Mouse (Mus musculus) adrenal gland, postnatal 14 days (tissue): Measurements from ENCODE around the gene Zscan10. TPM values are rescaled to one million over a fixed set of nuclear protein-coding genes. Genes with fewer than 3 reads are reported as not detected.

Experiments
- DNase-seq: peaks from one replicate; pipeline ENCODE4 v3.0.0; 2021; ENCODE audit warnings: mixed read lengths
- total RNA-seq: library from RNA; stranded (reverse); gene quantifications from 2 replicates; pipeline ENCODE4 v1.2.3, GENCODE M21; 2021

Zscan10 gene
- total RNA-seq, 1 experiment from 2014 or later, result not detected

DNA sequence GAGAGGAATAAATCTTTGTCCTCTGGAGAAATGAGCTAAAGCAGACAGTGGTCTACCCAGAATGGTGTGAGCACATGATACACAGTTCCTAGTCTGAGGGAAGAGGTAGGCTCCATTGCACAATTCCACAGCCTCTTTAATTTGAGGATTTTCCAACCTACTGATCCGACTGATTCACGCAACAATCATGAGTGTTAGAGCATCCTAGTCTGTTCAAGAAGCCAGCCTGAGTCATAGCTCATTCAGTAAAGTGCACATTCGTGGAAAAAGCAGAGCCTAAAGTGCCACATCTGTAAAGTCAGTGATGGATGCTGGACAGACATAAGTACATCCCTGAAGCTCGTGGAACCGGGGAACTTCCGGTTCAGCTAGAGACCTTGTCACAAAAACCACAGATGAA, 50.7 kb downstream of the Zscan10 start:
- no peak for DNase-seq

GRCm38 (mm10) chr17:23653324-23653723, 52.7 kb downstream of the Zscan10 start:
- DNase-seq, result no peak

DNA sequence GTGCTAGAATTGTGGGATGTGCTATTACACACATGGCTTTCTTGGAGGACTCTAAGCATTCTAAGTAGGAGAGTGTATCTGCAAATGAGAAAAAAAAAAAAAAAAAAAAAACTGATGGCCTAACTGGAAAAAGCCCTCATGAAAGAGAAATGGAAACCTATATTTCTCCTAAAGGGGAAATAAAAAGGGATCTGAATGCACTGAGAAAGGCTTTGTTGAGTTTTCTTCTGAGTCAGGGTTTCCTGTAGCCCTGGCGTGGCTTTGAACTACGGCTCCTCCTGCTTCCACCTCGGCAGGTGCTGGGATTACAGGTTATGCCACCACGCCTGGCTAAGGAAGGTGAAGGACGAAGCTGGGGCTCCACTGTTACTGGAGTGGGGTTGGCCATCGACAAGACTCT, 53.3 kb downstream of the Zscan10 start:
- no peak for DNase-seq

GRCm38 (mm10) chr17:23654410-23654809, 53.8 kb downstream of the Zscan10 start:
- no peak for DNase-seq

- DNase-seq, result no peak
Measured at GRCm38 (mm10) chr17:23658450-23658849, 57.8 kb downstream of the Zscan10 start.

GRCm38 (mm10) chr17:23660117-23660875, 59.6 kb downstream of the Zscan10 start, which contains the start of gene Bicdl2:
Gene Bicdl2 (plus strand): TSS chr17:23660506.
- DNase-seq, result peak; percentile 73

Other genes starting within 250 kb of the Zscan10 start
- not detected in 2 replicates for gene Vmn2r116, start 216.3 kb upstream of the Zscan10 start, total RNA-seq
- not detected in 2 replicates for gene Vmn2r117, start 121.2 kb upstream of the Zscan10 start, total RNA-seq
- 9.2 and 9.9 TPM in 2 replicates for gene Zfp213, start 36.6 kb upstream of the Zscan10 start, total RNA-seq
- gene Zfp13, start 1.4 kb upstream of the Zscan10 start, total RNA-seq, result 8.5 and 14.6 TPM in 2 replicates
- gene Mmp25, start 44.4 kb downstream of the Zscan10 start, total RNA-seq, result 0.37 and 0.53 TPM in 2 replicates
- gene Bicdl2, start 59.6 kb downstream of the Zscan10 start, total RNA-seq, result not detected in 2 replicates
- gene Hcfc1r1, start 72.7 kb downstream of the Zscan10 start, total RNA-seq, result 158 and 163 TPM in 2 replicates
- 25.2 and 26.3 TPM in 2 replicates for gene Thoc6, start 73.0 kb downstream of the Zscan10 start, total RNA-seq
- gene Tnfrsf12a, start 76.6 kb downstream of the Zscan10 start, total RNA-seq, result 85.2 and 119 TPM in 2 replicates
- 0.30 TPM in 1 of 2 replicates, not detected in the other for gene Cldn6, start 78.4 kb downstream of the Zscan10 start, total RNA-seq
- not detected in 2 replicates for gene Cldn9, start 83.2 kb downstream of the Zscan10 start, total RNA-seq
- gene 1520401A03Rik, start 121.9 kb downstream of the Zscan10 start, total RNA-seq, result 1.9 and 3.8 TPM in 2 replicates
- 9.7 and 11.3 TPM in 2 replicates for gene Pkmyt1, start 125.5 kb downstream of the Zscan10 start, total RNA-seq
- gene Paqr4, start 140.0 kb downstream of the Zscan10 start, total RNA-seq, result 11.3 and 14.3 TPM in 2 replicates
- gene Kremen2, start 145.0 kb downstream of the Zscan10 start, total RNA-seq, result not detected in 2 replicates
- 44.4 and 46.4 TPM in 2 replicates for gene Flywch1, start 170.7 kb downstream of the Zscan10 start, total RNA-seq
- 6.5 and 9.8 TPM in 2 replicates for gene Flywch2, start 185.2 kb downstream of the Zscan10 start, total RNA-seq
- gene Srrm2, start 189.7 kb downstream of the Zscan10 start, total RNA-seq, result 515 and 599 TPM in 2 replicates
- gene Elob, start 228.3 kb downstream of the Zscan10 start, total RNA-seq, result 376 and 380 TPM in 2 replicates
- not detected in 2 replicates for gene Prss33, start 235.2 kb downstream of the Zscan10 start, total RNA-seq
- not detected in 2 replicates for gene Prss32, start 243.0 kb downstream of the Zscan10 start, total RNA-seq
- gene Prss41, start 243.3 kb downstream of the Zscan10 start, total RNA-seq, result 0.56 TPM in 1 of 2 replicates, not detected in the other